9 mouse cellular contexts compared by ENCODE assay signal in genomic region chr8:47994618-47995274, GRCm38 (mm10). TPM values are rescaled to one million over a fixed set of nuclear protein-coding genes. Genes with fewer than 3 reads are reported as not detected.
DNase-seq lines count a peak whose midpoint lies in the region; ATAC-seq and TF ChIP-seq lines count a peak whose summit lies in the region.
"Had no signal": no experiment of that assay in that cellular context is flagged by ENCODE, and none has a peak within 500 bp of the region (broad histone marks: within the 10 kb centered on the region; RNA-seq: fewer than 3 reads in every experiment).

No protein-coding gene starts in this region.

- no peaks in the 10 kb centered on the region for H3K27me3 ChIP-seq in liver, postnatal 0 days (ENCODE audit: insufficient read depth, low read length)
- H3K27me3 ChIP-seq: limb, embryonic 12.5 days had no signal

- no peak for TF ChIP-seq CTCF in liver, postnatal 0 days (IDR thresholded peaks at IDR 0.05; ENCODE audit: low read depth)

- no peak for ATAC-seq in liver, postnatal 0 days
- ATAC-seq in granulocyte monocyte progenitor cell, adult 5-6 weeks (replicated peaks; ENCODE audit: poor library complexity, severe bottlenecking) = no peak

- peak; percentile 31 for DNase-seq in urinary bladder, postnatal 14 days (ENCODE audit: low spot score)
- no peak for DNase-seq in urinary bladder, adult 2 months (ENCODE audit: low spot score)
- DNase-seq in heart, postnatal 36 days = peak; percentile 49 to 52
- DNase-seq in liver, postnatal 0 days = no peak
- no peak for DNase-seq in cerebellum, adult 9-11 months
- DNase-seq in spleen, postnatal 4 days (ENCODE audit: low spot score in 2 of 2) = no peak
- no peak for DNase-seq in left cerebral cortex, adult 11 months (ENCODE audit: low spot score)

- TF ChIP-seq EP300 in liver, postnatal 0 days (IDR thresholded peaks at IDR 0.05; ENCODE audit: low read depth) = no peak

- H3K4me3 ChIP-seq in liver, postnatal 0 days (ENCODE audit: low read depth, low read length) = no peak overlapping the region
- H3K4me3 ChIP-seq: limb, embryonic 12.5 days had no signal

- intact Hi-C loops in heart, postnatal 36 days (cut with DNase I) = loop anchor here (5.0 kb wide), 1 partner anchor 282 kb away; the partner anchor contains the start of gene Cdkn2aip

- H3K9ac ChIP-seq in liver, postnatal 0 days (replicated peaks) = no peak overlapping the region
- H3K9ac ChIP-seq: limb, embryonic 12.5 days had no signal

- no peaks in the 10 kb centered on the region for H3K36me3 ChIP-seq in liver, postnatal 0 days (replicated peaks; ENCODE audit: insufficient read depth, low read length)
- H3K36me3 ChIP-seq: limb, embryonic 12.5 days had no signal

- no peak overlapping the region for H3K27ac ChIP-seq in liver, postnatal 0 days (ENCODE audit: low read depth)
- H3K27ac ChIP-seq: limb, embryonic 12.5 days had no signal

- WGBS in liver, postnatal 0 days (ENCODE audit: insufficient replicate concordance) = 59% methylated on average over 25 of the region's 25 CpGs

- peak overlapping the region; percentile 45 for H3K4me2 ChIP-seq in liver, postnatal 0 days (ENCODE audit: low read depth, low read length)
- H3K4me2 ChIP-seq: limb, embryonic 12.5 days had no signal

- no peaks in the 10 kb centered on the region for H3K9me3 ChIP-seq in liver, postnatal 0 days (ENCODE audit: low read length)
- H3K9me3 ChIP-seq: limb, embryonic 12.5 days had no signal

- no peaks in the 10 kb centered on the region; the same call in none of the 2 replicates for H3K4me1 ChIP-seq in liver, postnatal 0 days (ENCODE audit: insufficient read depth)

RNA-seq across cellular contexts. Expression of gene Wwc2, which starts 4.0 kb away (rescaled TPM):
- polyA plus RNA-seq in urinary bladder, adult 2 months (2012; rRNA removed) = 6.1 and 7.6 TPM in 2 replicates
- 10 to 100 TPM; 26.1 to 28.3 TPM for total RNA-seq in heart, postnatal 36 days (2021)
- 1.8 TPM in 2 replicates for polyA plus RNA-seq in liver, postnatal 0 days (2015; fragmentation: Nextera tagmentation; extraction: Ambion mirVana)
- 4.2 and 8.9 TPM in 2 replicates for total RNA-seq in granulocyte monocyte progenitor cell, adult 5-6 weeks (2014; fragmentation: Nextera tagmentation)
- total RNA-seq in granulocyte monocyte progenitor cell, adult 5-6 weeks (2017) = 5.8 and 6.7 TPM in 2 replicates

Comparison
In these comparisons a context has a peak if more than half of its experiments do, and no peak if none do; other contexts are left out.
1. DNase-seq: peak in urinary bladder, postnatal 14 days (single experiment) and heart, postnatal 36 days (2 of 2); none in urinary bladder, adult 2 months (single experiment), liver, postnatal 0 days (single experiment), cerebellum, adult 9-11 months (single experiment), spleen, postnatal 4 days (0 of 2) and left cerebral cortex, adult 11 months (single experiment).